Mouse (Mus musculus): Measurements from ENCODE around the gene Eral1.
A peak's percentile ranks its signal among the peaks of the same experiment; 100 is the strongest.

DNA sequence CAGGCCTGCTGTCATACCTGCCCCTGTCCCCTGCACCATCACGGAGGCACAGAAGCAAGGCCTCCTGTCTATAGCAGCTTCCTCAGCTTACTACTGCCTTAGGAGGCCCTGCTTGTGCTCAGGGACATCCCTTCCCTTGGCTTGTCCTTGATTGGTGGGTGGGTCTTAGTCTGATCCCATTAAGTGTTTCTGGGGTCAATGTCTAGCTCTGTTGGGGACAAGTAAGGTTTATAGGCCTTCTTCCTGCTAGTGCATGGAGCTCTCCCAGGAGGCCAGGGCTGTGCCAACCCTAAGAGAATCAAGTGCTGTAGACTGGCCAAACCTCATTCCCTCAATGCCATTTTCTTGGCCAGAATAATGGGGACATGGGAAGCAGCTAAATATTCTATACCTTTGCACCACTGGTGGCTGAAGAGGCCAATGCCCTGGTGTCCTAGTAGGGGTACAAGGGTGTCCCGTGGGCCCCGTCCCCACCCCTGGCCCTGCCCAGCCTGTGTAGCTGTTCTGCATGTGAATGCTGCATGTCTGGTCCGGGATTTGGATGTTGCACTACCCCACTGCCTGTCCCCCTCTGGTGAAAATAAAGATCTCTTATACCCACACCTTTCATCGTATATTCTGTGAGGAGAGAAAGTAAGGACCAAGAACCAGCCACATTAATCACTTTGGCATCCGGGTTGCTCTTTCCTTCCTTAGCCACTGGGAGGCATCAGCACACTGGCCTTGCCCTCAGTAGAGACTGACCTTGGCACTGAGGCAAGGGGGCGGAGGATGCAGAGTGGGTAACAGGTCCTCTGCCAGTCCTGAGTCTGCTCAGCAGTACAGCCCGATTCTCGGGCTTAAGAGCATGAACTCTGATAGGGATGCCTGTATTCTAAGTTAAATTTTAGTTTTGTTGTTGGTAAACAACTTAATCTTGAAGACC lies 20.1 kb downstream of the Eral1 start:
- TF ChIP-seq CTCF (IDR thresholded peaks at IDR 0.05; ENCODE audit: low read depth) (peak; percentile 99), EP300 (IDR thresholded peaks at IDR 0.05; ENCODE audit: low read depth) (no peak)
